Mouse (Mus musculus): Measurements from ENCODE around the gene Fam126b.
"Not testable (repeated sequence)": the region's sequence is repeated elsewhere in the genome, so short reads cannot be mapped to it uniquely, and the experiment has no call there.

Gene Fam126b

DNA sequence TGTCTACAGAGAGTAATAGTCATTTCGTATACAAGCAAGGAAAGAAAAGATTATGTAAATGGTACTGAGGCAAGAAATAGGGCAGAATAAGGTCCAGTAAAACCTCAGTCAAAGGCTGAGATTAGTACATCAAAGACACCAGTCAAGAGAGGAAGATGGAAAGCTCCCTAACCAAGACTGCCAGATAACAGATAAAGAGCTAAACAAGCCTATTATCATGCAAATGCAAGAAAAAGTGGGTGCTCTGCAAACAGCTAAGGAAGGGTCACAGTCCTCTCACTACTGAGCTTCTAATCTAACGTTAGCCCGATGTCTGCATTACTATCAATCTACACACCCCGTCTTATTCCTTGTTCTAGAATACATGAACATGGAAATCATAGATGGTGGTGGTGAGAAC is 15.7 kb downstream of the Fam126b start:
- no peak for DNase-seq (ENCODE audit: extremely low spot score, low read depth, low spot score)

DNA sequence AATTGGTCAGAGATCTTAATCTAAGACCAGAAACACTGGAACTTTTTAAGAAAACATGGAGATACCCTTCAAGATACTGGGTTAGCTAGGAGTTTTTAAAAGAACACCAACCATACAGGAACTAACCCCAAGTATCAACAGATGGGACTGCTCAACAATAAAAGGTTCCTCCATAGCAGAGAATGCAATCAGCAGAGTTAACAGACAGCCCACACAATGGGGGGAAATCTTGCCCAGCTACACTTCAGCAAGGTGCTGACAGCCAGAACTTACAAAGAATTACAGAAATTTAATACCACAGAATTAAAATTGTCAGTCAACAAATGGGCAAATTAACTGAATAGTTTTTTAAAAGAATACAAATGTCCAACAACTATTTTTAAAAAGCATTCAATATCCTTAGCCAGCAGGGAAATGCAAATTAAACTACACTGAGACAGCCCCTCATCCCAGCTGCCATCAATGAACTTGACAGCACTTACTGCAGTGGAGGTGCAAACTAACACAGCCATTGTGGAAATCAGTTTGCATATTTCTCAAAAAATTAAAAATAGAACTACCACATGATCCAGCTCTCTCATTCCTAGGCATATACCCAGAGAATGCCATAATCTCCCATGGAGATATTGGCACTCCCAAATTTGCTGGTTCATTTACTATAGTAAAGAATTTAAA is 17.5 kb downstream of the Fam126b start:
- no peak for DNase-seq (ENCODE audit: extremely low spot score, low read depth, low spot score)

DNA sequence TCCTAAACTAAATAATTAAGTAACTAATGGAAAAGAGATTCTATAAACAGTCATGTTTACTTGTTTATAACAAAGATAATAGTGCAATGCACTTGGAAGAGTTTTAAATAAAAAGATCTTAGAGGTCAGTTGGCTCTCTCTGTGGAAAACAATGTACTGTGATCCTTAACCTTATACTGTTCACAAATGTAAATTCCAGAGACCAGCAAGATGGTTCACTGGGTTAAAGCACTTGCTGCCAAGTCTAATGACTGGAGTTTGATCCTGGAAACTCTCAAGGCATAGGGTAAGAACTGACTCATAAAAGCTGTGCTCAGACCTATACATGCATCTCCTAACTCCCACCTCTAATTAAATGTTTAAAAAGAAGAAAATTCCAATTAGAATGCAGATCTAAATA is 19.5 kb downstream of the Fam126b start:
- no peak for DNase-seq (ENCODE audit: extremely low spot score, low read depth, low spot score)

DNA sequence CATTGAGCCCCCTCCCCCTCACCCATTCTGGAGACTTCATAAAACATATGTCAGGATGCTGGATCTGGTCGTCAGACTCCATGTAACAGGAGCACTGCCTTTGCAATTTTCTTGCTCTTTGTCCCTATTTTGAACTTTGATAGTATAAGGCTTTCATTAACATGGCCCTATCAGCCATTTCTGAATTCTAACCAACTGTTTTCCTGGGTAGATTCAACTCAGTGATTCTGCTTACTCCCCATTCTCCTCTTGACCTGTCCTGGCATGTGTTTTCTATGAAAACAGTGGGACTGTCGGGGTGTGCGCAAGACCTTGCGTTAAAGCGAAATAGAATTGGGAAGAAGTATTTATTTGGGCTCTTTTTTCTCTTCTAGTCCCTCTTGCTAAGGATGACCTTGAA is 21.1 kb downstream of the Fam126b start:
- no peak for DNase-seq (ENCODE audit: extremely low spot score, low read depth, low spot score)

DNA sequence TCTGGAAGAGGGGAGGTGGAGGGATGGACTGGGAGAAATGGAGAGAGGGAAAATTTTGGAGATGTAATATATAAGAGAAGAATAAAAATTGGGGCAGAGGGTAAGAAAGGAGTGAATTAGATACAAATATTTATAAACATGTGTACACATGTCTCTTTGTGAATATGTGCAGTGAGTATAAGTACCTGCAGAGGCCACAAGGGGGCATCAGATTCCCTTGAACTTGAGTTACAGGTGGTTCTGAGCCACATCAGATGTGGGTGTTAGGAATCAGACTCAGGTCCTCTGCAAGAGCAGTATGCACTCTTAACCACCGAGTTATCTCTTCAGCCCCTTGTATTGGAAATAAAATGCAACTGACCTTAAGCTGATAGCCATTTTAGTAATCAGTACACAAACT is 23.7 kb downstream of the Fam126b start:
- no peak for DNase-seq (ENCODE audit: extremely low spot score, low read depth, low spot score)

DNA sequence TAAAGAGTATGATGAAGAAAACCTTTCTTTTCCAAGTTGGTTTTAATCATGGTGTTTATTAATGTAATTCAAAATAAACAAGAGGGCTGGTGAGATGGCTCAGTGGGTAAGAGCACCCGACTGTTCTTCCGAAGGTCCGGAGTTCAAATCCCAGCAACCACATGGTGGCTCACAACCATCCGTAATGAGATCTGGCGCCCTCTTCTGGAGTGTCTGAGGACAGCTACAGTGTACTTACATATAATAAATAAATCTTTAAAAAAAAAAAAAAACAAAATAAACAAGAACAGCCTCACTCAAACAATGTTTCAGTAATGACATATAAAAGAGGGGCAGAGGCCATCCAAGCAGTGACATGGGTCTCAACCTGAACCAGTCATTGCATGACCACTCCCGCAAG is 25.8 kb downstream of the Fam126b start:
- DNase-seq (ENCODE audit: extremely low spot score, low read depth, low spot score): not testable (repeated sequence)

DNA sequence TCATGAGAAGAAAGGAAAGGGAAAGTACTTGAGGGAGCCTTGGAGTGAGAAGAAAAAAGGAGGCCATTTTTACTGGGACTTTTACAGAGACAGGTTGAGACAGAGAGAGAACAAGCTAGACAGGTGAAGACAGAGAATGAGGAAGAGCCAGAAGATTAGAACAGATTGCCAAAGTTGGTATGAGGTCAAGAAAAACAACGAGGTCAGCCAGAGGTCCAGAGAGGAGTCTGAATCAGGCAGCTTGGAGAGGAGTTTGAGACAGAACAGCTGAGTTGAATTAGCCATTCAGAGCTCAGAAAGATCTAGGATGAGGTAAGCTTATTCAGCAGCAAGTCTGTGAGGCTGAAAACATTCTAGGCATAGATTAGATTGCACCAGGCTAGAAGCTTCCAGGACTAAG is 44.7 kb downstream of the Fam126b start:
- DNase-seq (ENCODE audit: extremely low spot score, low read depth, low spot score): no peak

DNA sequence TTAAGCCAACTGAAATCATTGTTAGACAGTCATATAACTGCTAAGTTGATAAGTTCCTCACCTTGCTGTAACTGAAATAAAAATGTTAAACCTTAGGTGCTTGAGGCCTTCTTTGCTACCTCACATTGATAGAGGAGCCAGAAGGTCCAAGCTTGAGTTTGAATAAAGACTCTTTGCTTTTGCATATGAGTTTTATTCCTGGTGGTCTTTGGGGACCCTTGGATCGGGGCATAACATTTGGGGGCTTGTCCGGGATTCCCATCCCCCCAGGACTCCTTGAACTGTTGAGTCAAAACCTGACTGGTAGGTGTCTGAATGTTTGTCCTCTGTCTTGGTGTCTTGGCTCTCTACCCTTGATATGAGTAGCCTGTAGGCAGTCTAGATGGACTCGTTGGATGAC is 78.9 kb downstream of the Fam126b start:
- DNase-seq (ENCODE audit: extremely low spot score, low read depth, low spot score): no peak

DNA sequence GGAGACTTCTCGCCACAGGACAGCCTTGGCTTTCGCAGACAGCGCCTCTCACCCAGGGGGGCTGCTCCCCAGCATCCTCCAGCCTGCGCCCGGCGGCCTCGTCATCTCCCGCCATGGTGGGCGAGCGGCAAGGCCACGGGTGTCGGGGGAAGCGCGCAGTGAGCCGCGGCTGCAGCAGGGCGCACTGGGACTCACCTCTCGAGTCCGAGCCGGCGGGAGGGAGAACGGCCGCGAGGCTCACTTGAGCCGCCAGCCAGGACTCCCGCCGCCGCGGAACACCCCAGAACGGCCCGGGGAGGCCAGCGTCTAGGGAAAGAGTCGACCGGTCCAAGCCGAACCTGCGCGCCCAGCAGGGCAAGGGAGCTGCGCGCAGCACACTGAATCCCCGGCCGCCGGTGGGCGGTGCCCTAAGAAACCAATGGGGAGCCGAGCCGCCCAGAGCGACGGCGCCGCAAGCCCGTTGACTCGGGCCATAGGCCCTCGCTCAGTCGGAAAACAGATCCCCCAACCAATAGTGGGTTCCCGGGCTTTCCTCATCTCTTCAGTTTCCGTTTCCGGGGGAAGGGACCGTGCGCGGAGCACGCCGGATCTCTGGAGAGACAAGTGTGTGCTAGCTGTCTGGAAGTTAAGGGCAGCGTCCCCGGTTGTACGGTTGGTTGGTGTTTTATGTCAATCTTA is 81.4 kb downstream of the Fam126b start, which contains the start of gene Orc2:
Gene Orc2 (minus strand): TSS at position 533 of the 678 bp plus-strand sequence.
- DNase-seq (ENCODE audit: extremely low spot score, low read depth, low spot score): peak; percentile 69

DNA sequence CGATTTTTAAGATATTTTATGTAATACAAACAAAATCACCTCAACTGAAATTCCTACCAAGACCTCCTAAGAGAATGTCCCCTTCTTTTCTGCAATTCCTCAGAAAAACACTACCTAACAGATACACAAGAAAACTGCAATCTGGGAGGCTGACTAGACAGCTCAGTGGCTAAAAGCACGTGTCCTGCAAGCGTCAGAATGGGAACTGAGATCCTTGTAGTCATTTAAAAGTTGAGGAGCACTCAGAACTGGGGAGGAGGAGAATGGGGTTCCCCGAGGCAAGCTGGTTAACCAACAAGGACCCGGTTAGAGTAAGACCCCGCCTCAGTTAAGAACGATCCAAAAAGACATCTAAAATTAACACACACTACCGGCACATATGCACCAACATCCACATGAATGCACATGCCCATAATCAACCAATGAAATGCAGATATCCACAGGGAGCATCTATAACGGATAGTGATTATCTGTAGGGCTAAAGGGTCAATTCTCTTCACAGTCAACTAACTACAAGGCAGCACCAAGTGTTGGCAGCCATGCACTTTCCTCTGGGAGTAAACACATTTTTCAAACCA is 82.2 kb downstream of the Fam126b start:
- no peak for DNase-seq (ENCODE audit: extremely low spot score, low read depth, low spot score)

DNA sequence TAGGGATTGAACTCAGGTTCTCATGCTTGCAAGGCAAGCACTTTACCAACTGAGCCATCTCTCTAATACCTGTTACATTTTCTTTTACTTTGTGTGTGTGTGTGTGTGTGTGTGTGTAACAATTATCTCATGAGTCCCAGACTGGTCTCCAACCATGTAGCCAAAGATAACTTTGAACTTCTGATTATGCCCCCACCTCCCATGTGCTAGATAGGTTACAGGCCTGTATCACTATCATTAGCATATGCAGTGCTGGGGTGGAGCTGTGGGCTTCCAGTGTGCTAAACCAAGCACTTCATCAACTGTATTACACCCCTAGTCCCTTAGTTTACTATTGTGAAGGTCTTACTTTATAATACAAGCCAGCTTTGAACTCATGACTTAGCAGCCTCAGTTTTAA is 83.0 kb downstream of the Fam126b start:
- DNase-seq (ENCODE audit: extremely low spot score, low read depth, low spot score): no peak

DNA sequence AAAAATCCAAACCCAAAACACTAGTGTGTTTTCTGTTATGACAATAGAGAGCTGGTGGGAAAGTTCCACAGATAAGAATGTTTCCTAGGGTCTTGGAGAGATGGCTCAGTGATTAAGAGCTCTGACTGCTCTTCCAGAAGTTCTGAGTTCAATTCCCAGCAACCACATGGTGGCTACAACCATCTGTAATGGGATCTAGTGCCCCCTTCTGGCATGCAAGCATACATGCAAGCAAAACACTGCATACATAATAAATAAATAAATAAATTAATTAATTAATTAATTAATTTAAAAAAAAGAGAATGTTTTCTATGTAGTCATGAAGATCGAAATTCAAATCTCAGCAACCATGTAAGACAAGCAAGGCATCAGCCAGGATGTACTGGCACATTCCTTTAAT is 87.4 kb downstream of the Fam126b start:
- no peak for DNase-seq (ENCODE audit: extremely low spot score, low read depth, low spot score)

DNA sequence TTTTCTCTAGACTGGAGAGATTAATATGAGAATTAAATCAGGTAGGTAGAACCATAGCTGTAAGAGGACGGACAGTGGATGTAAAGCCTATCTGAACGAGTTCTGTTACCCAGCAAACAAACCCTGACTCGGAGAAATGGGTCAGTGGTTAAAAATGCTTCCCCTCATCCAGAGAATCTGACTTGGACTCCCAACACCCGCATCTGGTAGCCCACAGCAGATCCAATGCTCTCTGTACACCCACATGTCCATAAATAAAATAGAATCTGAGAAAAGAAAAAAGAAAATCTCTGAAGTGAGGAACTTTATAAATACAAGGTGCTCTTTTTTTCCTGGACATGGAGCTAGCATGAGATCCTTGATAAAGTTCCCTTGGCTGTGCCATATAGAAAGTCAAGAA is 88.4 kb downstream of the Fam126b start:
- DNase-seq (ENCODE audit: extremely low spot score, low read depth, low spot score): no peak

DNA sequence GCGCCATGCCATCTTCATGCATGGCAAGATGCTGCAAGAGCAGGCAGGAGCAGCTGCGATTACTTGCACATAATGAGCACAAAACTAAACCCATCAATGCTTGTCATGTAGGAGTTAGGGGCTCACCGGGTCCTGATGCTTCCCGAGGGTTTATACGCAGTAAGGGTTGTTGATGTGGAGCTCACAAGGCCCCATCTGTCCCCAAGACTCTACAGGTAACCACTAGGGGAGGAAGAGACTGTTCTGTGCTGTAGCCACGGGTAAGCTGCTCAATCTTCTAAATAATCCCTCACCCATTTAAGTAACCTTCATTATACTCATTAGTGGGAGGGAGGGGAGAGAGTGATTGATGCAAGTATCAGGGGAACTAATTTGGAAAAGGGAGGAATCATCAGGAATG is 90.5 kb downstream of the Fam126b start:
- no peak for DNase-seq (ENCODE audit: extremely low spot score, low read depth, low spot score)

DNA sequence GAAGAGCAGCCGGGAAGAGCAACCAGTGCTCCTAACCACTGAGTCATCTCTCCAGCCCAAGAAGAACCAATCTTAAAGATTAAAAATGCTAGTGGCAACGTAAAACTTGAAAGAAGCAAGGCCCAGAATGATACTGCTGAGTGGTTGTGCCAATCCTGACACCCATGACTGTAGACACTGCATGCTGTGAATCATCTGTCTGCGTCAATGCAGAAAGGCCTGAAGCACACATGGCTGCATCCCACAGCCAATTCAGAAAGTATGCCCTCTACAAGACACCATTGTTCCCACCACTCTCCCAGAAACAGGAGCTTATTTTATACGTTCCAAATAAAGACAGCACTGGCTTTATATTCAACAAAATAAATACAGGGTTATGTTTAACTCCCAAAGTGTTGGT is 103.5 kb downstream of the Fam126b start:
- DNase-seq (ENCODE audit: extremely low spot score, low read depth, low spot score): no peak

DNA sequence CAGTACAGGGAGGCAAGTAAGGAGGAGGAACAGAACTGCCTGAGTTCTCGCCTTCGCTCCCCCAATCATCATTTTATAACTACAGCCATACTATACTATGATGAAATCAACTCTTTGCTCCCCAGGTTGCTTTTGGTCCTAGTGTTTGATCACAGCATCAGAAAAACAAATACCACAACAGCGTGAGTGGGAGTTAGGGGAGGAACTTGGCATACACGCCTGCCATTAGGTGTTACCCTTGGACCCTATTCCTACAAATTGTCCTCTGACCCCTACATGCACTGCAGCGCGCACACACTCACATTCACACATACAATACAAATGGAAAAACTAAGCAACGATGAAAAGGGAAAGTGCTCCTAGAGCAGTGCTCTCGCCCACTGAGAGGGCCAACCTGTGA is 110.5 kb downstream of the Fam126b start:
- DNase-seq (ENCODE audit: extremely low spot score, low read depth, low spot score): no peak

Measured in hindlimb bud, embryonic 11.5 days (tissue).